Mouse (Mus musculus): ENCODE data around the gene Gm436.

Gm436 gene

GRCm38 (mm10) chr4:144686268-144686667 is at the start of gene Gm436:
Gene Gm436, minus strand, starts transcription at chr4:144686368.
- no peak for DNase-seq (ENCODE audit: low spot score in 2 of 2)

GRCm38 (mm10) chr4:144721304-144721703 is 35.1 kb upstream of the Gm436 start, which contains the start of gene Gm13178:
Gene Gm13178, minus strand, starts transcription at chr4:144721404.
- no peak for DNase-seq (ENCODE audit: low spot score in 2 of 2)

DNA sequence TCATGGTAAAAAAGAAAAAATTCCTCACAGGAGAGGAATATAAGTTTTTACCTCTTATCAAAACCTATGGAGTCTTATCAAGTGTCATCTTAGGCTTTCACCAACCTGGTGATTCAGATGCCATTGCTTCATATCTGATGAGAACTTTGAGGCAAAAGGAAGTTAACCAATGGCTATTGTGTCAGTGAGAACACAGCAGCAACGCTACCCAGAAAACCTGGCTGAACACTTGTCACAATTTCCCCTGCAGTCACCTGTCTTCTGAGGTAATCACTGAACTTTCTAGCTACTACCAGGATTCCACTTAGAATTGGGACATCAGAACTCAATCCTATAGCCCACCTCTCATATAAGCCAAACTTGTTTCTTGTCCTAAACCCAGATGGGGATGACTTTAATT is 33.5 kb upstream of the Gm436 start:
- DNase-seq (ENCODE audit: low spot score in 2 of 2), result no peak

DNA sequence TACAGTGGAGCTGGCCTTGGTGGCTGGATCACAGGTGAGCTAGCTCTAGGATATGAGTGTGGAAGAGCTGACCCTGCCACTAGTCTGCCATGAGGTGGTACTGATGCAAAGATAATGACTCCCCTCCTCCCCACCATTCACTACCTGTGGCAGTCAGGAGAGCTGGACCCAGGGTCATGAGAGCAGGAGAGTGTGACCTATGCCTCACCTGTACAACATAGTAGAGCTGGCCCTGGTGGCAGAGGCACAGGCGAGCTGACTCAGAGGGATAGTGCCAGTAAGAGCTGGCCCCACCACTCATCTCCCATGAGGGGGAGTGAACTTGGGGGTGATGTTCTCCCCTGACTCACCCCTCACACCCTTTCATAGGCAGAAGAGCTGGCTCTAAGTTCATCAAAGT is 32.1 kb upstream of the Gm436 start:
- DNase-seq (ENCODE audit: low spot score in 2 of 2), result no peak

GRCm38 (mm10) chr4:144638263-144638662 is 47.9 kb downstream of the Gm436 start:
- DNase-seq (ENCODE audit: low spot score in 2 of 2), result no peak

Measured in frontal cortex, postnatal 36 days (tissue).